Mouse (Mus musculus): ENCODE results near the gene Vmn1r183. TPM values are rescaled to one million over a fixed set of nuclear protein-coding genes. Genes with fewer than 3 reads are reported as not detected.
A peak's percentile ranks its signal among the peaks of the same experiment; 100 is the strongest.
"Not testable (repeated sequence)": the region's sequence is repeated elsewhere in the genome, so short reads cannot be mapped to it uniquely, and the experiment has no call there.

Gene Vmn1r183
- total RNA-seq (2021): not detected
- long read RNA-seq, experiment 1: 0 reads
- long read RNA-seq, experiment 2: 0 reads

DNA sequence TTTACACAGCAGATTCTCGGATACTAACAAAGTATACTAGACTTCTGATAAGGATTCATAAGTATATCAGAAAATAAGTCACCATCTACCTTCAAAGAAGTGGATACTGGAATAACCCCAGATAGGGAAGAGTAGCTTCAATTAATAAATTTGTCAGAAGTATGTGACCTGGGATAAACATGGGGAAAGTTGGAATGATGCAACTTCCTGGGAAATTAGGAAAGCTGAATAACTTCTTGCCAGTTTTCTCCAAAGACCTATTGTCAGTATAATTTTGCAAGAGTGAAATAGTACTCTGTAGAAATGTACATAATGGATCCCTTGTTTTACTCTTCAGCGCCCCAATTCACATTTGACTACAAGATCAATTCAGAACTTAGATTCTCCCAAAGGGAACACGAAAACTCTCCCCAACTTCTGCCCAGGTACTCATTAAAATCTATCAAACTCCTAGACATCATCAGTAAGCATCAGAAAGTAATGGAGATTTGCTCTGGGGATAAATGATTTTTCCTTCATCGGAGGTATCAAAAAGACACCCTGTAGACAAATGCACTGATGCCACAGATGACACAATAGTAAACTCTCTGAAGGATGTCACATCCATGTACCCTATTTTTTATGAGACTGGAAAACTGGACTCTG lies at the start of gene Vmn1r183:
TSS of gene Vmn1r183 (plus strand) at position 595 of the 645 bp plus-strand sequence.
- DNase-seq (ENCODE audit: low spot score in 2 of 2): no peak

DNA sequence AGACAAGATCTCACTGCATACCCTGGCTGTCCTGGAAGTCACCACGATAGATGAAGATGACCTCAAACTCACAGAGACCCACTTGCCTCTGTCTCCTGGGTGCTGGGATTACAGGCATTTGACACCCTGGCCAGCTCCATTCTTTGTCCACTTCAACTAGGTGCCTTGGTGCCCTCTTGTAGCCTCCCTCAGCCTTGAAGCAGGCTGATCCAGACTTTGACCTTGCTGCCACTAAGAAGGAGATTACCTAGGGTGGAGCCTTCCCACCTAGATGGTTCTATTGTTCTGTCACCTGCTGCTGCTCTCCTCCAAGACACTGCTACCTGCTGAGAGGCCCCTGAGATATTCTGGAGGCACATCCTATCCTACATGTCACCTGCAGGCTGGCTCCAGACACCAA lies 21.4 kb downstream of the Vmn1r183 start:
- not testable (repeated sequence) for DNase-seq (ENCODE audit: low spot score in 2 of 2)

DNA sequence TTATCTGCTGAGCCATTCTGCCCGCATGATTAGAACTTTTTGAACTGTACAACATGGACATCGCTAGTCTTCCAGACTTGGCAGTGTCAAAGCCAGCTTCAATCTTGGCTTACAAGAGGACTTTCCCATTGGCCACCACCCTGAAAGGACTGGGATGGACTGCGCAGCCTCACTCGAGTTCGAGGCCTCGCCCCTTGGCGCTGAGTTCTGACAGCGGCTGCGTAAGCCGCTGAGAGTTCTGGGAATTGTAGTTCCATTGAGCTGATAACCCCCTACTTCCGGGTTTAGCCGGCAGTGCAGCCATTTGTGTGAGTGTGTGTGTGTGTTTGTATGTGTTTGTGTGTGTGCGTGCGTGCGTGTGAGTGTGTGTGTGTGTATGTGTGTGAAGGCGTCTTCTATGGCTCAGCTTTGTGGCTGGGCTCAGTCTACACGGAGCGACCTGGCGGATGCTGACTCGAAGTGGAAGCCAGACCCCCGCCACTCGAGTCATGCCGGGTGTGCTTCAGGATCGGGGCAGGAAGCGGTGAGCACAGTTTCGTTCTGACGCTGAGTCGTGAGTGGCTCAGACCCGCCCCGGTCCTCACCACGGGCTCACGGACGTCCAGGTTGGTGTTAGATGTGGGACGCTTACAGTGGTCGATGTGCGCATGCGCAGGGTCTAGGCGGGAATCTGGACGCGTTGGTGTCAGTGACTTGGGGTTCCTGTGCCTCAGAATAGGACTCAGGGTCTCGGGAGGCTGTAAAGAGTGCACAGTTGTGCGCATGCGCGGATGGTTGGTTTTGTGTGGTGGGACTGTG lies 28.8 kb downstream of the Vmn1r183 start, which contains the start of gene Zfp180:
TSS of gene Zfp180 (plus strand) at position 291 of the 798 bp plus-strand sequence.
- DNase-seq (ENCODE audit: low spot score in 2 of 2): peak; percentile 91 to 96

DNA sequence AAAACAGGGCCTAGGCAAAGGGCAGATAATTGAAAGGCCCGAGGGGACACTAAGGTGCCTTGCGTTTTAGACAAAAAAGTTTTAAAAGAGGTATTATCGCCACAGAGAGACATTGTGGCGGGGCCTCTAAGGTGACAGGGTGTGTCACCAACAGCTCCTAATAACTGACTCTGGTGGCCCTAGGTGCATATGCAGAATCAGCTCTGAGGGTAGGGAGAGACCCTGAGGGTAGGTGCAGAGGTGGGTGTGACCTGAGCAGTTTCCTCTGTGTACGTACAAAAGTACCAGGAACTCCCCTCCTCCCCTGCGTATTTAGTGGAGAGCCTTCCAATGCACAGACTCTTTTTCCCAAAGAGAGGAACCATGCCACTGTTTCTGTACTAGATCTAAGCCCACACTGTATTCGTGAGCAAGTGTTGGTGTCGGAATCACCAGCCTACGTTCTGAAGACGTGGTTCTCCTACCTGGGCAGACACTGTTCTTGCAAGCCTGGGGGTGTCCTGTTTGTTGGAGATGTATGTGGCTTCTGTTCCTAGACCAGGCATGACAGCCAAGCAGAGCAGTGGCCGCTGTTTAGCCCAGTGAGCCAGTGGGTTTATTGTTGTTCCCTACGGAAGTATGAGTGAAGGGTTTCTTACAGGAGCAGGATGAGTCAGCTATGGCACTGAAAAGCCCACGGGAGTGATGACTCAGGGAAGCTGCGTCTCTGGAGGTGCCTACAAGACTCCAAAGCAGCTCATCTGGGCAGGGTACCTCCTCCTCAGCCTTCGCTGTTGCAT lies 29.6 kb downstream of the Vmn1r183 start:
- DNase-seq (ENCODE audit: low spot score in 2 of 2): peak; percentile 63 to 69

DNA sequence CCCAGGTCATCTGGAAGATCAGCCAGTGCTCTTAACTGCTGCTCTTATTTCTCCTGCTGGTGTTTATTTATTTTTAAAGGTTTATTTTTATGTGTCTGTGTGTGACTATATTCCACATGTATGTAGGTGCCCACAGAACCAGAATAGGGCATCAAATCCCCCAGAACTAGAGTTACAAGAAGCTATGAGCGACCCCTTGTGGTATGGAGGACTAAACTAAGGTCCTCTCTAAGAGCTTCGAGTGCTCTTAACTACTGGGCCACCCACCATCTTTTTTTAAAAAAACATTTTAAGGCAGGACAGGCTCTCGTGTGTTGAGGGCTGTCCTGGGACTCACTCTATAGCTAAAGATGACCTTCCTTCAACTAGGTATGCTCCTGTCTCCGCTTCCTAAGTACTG lies 33.8 kb downstream of the Vmn1r183 start:
- no peak for DNase-seq (ENCODE audit: low spot score in 2 of 2)

DNA sequence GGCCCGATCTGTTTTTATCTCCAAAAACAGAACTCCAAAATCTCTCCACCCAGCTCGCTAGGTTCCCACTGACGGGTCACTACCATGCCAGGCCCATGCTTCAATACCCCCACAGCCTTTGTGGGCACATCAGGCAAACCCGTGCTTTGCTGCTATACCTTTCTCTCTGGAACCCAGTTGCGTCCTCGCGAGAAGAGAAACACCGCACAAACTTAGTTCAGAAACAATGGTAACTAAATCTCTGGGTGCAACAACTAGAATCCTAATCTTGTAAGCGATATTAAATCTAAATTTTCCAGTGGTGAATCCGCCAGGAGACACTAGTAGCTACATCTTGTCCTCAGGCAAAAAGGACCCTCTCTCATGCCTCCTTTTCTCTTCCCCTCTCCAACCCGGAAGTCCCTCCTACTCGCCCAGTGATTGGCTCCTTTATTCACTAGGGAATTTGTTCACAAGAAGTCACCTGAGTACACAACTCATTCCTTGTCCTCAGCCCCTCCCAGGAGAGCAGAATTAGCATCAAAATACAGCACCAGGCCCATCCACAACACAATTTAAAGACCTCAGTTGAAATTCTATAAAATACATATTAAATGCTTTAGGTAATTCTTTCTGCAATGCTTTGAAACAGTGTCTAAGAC lies 34.6 kb downstream of the Vmn1r183 start:
- no peak for DNase-seq (ENCODE audit: low spot score in 2 of 2)

DNA sequence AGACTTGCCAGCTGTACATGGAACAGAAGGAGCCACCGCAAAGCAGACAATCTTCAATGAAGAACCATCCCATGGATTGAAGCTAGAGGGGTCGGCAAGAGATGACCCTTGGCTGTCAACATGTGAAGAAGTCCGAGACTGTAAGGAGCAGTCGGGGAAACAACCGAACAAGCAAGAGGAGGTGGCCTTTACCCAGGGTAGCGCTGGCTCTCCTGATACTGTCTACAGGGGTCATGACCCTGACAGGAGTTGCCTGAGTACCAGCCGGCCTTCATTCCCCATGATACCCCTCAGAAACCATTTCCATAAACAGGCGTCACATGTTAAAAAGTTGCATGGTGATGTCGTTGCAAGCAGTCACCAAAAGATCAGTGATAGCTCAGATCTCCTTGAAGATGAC lies 51.3 kb downstream of the Vmn1r183 start:
- no peak for DNase-seq (ENCODE audit: low spot score in 2 of 2)

DNA sequence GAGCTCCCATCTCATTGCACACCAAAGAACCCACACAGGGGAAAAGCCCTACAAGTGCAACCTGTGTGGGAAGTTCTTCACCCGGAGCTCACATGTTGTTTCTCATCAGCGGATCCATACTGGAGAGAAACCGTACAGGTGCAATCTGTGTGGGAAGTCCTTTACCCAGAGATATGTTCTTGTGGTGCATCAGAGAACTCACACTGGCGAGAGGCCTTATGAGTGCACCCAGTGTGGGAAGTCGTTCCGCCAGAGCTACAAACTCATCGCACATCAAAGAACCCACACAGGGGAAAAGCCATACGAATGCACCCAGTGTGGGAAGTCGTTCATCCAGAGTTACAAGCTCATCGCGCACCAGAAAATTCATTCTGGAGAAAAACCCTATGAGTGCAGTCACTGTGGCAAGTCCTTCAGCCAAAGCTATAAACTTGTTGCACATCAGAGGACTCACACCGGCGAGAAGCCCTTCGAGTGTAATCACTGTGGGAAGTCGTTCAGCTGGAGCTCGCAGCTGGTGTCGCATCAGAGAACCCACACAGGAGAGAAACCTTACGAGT lies 52.2 kb downstream of the Vmn1r183 start:
- DNase-seq (ENCODE audit: low spot score in 2 of 2): no peak

DNA sequence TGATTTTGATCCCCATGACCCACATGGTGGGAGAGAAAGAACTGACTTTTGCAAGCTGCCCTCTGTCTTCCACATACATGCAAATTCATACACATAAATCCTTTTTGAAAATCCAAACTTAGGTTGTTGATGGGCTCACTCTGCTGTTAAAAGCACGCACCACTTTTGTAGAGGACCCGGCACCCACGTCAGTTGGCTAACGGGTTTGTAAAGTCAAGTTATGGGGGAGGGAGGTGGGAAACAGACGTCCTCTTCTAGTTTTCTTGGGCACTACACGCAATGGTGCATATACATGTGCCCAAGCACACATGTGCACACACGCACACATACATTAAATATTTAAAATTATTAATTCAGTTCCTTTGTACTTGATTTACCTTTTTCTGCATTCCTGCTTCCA lies 57.8 kb downstream of the Vmn1r183 start:
- no peak for DNase-seq (ENCODE audit: low spot score in 2 of 2)

DNA sequence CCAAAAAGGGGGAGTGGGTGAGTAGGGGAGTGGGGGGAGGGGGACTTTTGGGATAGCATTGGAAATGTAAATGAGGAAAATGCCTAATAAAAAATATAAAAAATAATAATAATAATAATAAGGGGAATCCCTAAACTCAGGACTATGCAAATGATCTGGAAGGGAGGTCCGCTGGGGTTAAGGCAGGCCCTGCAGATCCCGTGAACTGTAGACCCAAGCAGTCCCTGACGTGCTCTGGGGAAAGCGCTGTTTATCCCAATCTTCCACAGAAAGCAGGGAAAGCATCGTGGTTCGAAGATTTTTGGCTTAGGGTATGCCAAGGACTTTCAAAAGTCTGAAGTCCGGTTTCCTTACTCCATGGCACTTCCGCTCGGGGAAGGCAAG lies 58.7 kb downstream of the Vmn1r183 start:
- DNase-seq (ENCODE audit: low spot score in 2 of 2): no peak

DNA sequence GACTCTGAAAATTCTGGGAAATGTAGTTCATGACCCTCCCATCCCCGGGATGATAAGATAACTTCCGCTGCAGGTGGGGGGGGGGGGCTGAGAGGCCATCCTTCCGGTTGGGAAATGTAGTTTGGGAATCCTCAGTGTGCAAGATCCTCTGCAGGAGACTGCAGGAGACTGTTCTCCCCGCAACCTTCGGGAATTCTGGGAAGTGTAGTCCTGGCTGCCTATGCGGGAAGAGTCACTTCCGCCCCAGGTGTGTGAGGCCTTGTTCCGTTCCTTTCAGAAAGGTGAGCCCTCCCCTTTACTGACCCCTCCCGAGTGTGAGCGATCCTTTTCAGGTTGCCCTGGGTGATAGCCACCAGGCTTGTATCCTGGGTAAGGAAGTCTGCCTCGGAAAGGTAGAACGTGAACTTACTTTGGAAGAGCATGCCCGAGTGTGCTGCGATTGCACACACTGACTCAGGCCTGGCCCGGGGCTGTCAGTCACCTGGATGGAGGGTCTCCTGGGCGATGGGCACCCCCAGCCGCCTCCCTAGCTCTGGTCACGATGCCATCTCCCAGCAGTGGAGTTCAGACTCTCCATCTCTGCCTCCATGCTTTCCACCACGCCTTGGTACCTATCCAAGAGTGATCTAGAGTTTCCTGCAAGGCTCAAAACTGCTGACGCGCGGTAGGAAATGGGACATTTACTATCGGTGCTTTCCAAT lies 59.3 kb downstream of the Vmn1r183 start, which contains the start of gene Zfp112:
TSS of gene Zfp112 (plus strand) at position 159 of the 701 bp plus-strand sequence.
- DNase-seq (ENCODE audit: low spot score in 2 of 2): peak; percentile 81 to 86

DNA sequence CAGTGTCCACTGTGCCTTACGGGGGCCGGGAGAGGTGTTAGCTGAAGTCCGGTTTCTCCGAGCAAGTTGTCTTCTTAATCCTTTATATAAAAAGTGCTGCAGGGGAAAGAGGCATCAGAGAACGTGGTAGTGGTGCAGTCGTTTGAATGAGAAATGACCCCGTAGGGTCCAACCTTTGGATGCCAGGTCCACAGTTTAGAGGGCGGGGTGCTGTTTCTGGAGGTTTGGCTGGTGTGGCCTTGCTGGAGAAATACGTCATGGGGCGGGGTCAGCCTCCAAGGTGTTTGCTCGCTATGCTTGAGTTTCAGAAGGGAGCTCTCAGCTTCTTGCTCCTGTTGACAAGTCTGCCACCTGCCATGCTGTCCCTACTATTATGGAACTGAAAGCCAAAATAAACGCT lies 59.9 kb downstream of the Vmn1r183 start:
- peak; percentile 35 to 50 for DNase-seq (ENCODE audit: low spot score in 2 of 2)

Other genes with a start within 250 kb of the Vmn1r183 start
- gene Vmn1r175, start 242.6 kb upstream of the Vmn1r183 start, total RNA-seq (2021): not detected
- not detected for gene Vmn1r176, start 215.9 kb upstream of the Vmn1r183 start, total RNA-seq (2021)
- not detected for gene Vmn1r177, start 186.8 kb upstream of the Vmn1r183 start, total RNA-seq (2021)
- gene Vmn1r178, start 161.2 kb upstream of the Vmn1r183 start, total RNA-seq (2021): not detected
- not detected for gene Vmn1r179, start 126.3 kb upstream of the Vmn1r183 start, total RNA-seq (2021)
- not detected for gene Vmn1r180, start 102.6 kb upstream of the Vmn1r183 start, total RNA-seq (2021)
- not detected for gene Vmn1r181, start 78.6 kb upstream of the Vmn1r183 start, total RNA-seq (2021)
- gene V1rd19, start 51.6 kb upstream of the Vmn1r183 start, total RNA-seq (2021): not detected
- gene Zfp180, start 28.7 kb downstream of the Vmn1r183 start, total RNA-seq (2021): 10 to 100 TPM; 61.0 to 67.4 TPM
- gene Zfp112, start 59.1 kb downstream of the Vmn1r183 start, total RNA-seq (2021): 10 to 100 TPM; 11.2 to 11.8 TPM
- 10 to 100 TPM; 22.2 to 22.8 TPM for gene Zfp235, start 80.9 kb downstream of the Vmn1r183 start, total RNA-seq (2021)
- gene Zfp114, start 121.8 kb downstream of the Vmn1r183 start, total RNA-seq (2021): 1 to 10 TPM; 3.2 to 3.7 TPM
- 10 to 100 TPM; 12.7 to 13.5 TPM for gene Zfp111, start 158.2 kb downstream of the Vmn1r183 start, total RNA-seq (2021)
- gene Zfp109, start 184.3 kb downstream of the Vmn1r183 start, total RNA-seq (2021): 10 to 100 TPM; 10.2 to 12.1 TPM
- gene Zfp108, start 201.5 kb downstream of the Vmn1r183 start, total RNA-seq (2021): 1 to 10 TPM; 7.7 to 8.4 TPM
- gene Zfp93, start 217.2 kb downstream of the Vmn1r183 start, total RNA-seq (2021): 10 to 100 TPM; 11.6 to 12.7 TPM
- gene Zfp61, start 248.0 kb downstream of the Vmn1r183 start, total RNA-seq (2021): 10 to 100 TPM; 19.7 to 21.9 TPM